Mouse (Mus musculus) gastrocnemius, adult 18-20 months (tissue): Measurements from ENCODE around the gene Zfp688. TPM values are rescaled to one million over a fixed set of nuclear protein-coding genes. Genes with fewer than 3 reads are reported as not detected.
"Not testable (repeated sequence)": the region's sequence is repeated elsewhere in the genome, so short reads cannot be mapped to it uniquely, and the experiment has no call there.

Source experiments
- DNase-seq: peaks from one replicate; pipeline ENCODE4 v3.0.0; 2021; ENCODE audit warnings: low spot score
- long read RNA-seq, 2 experiments: library from polyadenylated mRNA; stranded (forward); transcript quantifications; one replicate each; pipeline ENCODE4 v2.0.0; 2021
- total RNA-seq, 2 experiments: library from RNA; stranded (reverse); gene quantifications; 2 replicates each; pipeline ENCODE4 v1.2.3; 2021

The Zfp688 gene
- 1 to 10 TPM; 1.4 to 2.1 TPM for total RNA-seq
- long read RNA-seq, experiment 1, partial matches to known transcripts, result 0 of 1 reads
- long read RNA-seq, experiment 1, other reads (novel, unspliced or antisense), result 0 of 1 reads
- long read RNA-seq, experiment 2, partial matches to known transcripts, result 0 of 1 reads
- long read RNA-seq, experiment 2, other reads (novel, unspliced or antisense), result 0 of 1 reads

DNA sequence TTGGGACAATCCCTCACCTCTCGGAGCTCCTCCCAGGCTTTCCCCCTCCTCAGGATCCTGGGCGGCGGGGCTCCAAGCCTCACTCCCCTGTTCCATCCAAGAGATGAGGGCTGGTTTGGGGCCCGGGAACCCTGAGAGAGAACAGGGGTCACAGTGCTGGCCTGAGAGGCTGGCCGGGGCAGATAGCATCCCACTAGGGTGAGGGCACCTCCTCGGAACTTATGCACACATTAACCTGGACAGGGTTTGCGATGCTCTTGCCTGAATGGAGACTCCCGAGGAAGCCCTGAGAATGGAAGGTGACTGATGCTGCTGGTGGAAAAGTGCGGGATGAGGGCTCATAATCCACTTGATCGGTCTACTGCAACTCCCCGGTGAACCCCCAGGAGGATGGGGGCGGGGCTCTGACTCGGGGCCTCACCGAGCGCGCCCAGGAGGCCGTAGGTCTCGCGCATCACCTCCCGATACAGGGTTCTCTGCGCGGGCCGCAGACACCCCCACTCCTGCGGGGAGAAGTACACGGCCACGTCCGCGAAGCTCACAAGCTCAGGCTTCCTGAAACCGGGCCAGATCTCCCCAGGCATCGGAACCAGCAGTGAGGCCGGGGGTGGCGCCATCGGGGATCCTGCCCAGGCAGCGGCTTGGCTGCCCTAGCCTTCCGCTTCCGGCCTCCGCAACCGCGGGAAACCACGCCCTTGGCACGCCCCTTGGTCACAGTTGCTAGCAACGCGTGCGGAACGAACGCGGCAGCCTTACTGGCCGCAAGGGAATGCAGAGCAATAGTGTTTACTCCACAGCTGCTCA lies at the start of gene Zfp688:
Gene Zfp688 (minus strand): TSS at position 681 of the 804 bp plus-strand sequence.
- DNase-seq, result peak; percentile 94

DNA sequence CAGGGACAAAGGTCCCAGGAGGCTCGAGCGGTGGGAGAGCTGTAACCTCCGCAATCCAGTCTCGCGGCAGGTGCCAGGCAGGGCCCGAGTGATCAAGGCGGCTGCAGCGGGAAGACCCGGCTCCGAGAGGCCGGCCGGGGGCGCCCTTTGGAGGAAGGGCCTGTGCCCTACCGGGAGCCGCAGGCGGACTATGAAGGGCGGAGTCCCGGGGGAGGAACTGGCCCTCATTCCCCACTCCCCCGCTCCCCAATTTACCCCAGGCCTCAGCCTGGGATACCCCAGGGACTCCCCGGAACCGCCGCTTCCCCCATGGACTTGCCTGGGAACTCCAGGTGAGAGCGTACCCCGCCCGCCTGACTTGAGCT lies 49.8 kb upstream of the Zfp688 start:
- DNase-seq, result no peak

DNA sequence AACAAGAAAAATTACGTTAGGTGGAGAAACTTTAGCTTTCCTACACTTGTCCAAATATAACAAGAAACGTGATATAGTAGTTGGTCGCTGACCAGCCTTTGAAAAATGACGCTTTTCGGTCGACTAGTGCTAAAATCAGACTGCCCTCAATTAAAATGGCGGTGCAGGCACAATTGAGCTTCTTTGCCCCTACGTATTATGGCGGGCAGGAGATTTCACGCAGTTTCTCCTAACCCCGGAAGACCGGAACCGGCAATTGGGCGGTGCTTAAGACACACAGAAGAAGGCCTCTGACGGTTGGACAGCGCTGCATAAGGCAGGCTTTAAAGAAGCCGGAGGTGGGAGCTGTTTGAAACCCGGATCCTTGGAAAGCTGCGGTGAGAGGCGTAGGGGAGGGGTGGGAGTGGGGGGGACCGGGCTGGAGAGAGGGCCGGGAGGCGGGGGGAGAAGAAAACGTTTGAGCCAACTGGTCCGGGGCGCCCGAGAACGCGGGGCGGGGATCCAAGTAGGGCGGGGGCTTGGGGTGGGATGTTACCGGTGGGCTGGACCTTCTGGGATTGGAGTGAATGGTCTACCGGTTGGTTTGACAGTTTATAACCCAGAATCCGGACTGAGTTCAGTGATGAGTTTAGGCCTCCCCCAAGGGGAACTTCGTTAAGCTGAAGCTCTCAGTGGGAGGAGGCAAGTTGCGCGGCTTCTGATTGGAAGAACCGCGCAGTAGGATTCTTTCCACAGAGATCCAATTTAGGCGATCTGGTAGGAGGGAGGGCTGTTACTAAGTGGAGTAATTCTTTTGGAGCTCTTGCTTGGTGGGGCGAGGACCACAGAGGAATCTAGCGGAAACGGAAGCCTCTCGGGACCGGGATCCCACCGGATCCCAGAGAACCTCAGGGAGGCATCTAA lies 49.1 kb upstream of the Zfp688 start:
- DNase-seq, result peak; percentile 94

DNA sequence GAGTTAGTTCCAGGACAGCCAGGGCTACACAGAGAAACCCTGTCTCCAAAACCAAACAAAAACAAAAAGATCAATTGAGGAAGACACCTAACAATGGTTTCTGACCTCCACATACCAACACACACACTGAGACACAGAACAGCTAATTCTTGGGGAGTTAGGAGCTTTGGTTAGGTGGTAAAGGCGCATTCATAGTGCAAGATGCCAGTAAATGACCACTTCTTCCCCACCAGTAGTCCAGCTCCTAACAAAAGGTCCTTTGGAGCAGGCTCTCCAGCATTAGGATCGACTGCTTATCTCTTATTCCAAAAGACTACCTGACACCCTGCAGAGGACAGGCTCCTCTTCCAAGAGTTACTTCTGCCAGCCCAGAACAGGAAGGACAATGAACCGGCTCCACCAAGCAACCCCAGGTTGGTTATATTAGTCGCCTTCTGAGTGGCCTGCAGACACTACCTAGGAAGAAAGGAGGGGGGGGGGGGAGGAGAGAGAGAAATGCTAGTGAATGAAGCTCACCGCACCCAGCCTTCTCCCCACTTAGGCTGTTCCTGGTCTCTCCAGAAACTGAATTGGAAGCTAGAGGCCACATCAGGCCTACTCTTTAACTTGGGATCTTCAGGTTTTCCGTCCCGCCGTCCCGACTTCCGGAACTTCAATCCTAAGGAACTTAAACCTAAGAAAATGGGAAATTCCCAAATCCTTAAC lies 48.3 kb upstream of the Zfp688 start:
- no peak for DNase-seq

DNA sequence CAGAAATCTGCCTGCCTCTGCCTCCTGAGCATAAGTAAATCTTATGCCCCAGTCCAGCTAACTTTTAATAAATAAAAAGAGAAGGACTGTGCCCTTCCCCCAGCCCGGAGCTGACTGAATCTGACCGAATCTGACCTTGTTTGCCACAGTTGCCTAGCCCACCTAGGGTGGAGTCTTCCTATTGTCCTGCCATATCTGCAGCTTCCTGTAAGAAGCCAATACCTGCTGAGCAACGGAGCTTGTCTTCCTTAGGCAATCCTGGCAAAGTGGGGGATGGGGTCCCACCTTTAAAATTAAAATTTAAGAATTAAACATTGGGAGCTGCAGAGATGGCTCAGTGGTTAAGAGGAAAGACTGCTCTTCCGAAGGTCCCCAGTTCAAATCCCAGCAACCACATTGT lies 44.7 kb upstream of the Zfp688 start:
- DNase-seq, result no peak

DNA sequence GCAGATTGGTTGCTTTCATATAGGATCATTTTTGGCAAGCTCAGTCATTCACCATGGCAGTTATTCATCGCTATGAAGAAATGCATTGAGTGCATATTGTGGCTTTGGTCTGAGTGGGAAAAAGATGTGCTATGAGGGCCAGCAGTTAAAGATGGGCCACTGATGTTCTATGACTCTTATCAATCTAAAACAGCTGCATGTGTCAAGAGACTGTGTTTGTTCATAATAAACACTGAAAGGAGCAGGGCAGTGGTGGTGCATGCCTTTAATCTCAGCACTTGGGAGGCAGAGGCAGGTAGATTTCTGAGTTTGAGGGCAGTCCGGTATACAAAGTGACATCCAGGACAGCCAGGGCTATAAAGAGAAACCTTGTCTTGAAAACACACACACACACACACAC lies 43.8 kb upstream of the Zfp688 start:
- not testable (repeated sequence) for DNase-seq

DNA sequence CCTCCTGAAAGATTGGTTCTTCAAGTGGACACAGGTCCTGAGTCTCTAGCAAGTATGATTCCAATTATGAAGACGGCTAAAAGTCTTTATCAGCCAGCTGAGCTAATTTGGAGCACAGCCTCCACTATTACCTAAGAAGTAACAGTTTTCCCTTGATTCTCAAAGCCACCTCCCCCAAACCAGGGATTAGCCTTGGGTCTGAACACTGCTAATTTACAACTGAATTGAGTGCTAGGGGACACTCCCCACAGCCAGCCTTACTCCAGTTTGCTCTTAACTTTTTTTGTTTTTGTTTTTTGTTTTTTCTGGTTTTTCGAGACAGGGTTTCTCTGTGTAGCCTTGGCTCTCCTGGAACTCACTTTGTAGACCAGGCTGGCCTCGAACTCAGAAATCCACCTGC lies 43.3 kb upstream of the Zfp688 start:
- no peak for DNase-seq

DNA sequence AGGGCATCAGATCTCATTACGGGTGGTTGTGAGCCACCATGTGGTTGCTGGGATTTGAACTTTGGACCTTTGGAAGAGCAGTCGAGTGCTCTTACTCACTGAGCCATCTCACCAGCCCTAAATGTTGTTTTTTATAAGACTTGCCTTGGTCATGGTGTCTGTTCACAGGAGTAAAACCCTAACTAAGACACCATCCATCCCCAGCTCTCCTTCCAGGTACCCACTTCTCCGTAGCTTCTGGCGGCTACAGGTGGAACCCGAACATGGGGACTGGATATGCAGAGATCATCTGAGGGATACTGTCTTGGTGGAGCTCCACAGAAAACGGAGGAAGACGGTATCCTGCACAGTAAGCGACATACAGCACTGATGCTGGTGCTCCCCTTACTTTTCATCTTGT lies 37.4 kb upstream of the Zfp688 start, which contains the start of gene Prr14:
Gene Prr14 (plus strand): TSS at position 301 of the 400 bp plus-strand sequence.
- not testable (repeated sequence) for DNase-seq

DNA sequence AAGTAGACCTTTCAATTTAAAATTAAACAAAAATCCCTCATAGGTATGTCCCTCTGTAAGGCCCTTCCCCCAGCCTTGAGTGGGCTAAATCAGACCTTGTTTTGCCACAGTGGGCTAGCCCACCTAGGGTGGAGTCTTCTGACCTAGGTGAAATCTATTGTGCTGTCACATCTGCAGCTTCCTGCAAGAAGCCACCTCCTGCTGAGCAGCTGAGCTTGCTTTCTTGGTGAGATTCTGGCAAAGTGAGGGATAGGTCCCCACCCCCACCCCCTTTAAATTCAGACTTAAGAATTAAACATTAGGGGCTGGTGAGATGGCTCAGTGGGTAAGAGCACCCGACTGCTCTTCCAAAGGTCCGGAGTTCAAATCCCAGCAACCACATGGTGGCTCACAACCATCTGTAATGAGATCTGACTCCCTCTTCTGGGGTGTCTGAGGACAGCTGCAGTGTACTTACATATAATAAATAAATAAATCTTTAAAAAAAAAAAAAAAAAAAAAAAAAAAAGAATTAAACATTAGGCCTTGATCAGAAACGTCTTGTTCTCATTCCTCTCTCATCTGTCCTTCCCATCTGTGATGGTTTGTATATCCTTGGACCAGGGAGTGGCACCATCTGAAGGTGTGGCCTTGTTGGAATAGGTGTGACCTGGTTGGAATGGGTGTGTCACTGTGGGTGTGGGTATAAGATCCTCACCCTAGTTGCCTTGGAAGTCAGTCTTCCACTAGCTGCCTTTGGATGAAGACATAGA lies 36.7 kb upstream of the Zfp688 start:
- not testable (repeated sequence) for DNase-seq

DNA sequence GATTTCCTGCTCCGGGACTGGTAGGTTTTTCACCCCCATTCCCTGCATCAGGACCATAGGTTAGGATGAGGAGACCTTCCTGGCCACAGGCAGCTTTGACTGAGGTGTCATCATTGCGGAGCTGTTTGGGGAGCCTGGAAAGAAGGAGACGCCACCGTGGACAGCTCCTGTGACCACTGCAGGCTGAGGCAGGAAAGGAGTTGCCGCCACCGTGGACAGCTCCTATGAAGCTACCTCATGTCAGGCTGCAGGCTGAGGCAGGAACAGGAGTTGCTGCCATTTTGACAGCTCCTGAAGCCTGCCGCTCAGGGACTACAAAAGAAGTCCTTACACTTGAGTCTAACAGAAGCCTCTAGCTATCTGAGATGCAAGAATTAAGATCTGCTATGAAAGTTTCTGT lies 33.0 kb upstream of the Zfp688 start:
- DNase-seq, result no peak

DNA sequence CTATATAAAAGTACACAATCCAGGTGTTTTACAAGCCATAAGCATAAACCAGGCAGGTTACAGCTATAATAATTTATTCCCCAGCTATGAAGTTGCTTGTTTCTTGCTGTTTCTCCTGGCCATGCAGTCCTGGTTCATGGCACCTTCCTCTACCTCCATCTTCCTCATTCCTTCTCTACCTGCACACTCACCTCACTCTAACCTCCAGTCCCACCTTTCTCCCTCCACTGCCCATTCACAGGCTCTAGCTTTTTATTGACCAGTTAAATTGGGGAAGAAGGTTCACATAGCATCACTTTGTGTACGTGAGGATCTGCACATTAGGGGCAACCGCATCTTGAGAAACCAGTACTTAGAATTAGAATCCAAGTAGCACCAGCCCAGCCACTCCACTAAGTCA lies 31.2 kb upstream of the Zfp688 start:
- DNase-seq, result no peak

DNA sequence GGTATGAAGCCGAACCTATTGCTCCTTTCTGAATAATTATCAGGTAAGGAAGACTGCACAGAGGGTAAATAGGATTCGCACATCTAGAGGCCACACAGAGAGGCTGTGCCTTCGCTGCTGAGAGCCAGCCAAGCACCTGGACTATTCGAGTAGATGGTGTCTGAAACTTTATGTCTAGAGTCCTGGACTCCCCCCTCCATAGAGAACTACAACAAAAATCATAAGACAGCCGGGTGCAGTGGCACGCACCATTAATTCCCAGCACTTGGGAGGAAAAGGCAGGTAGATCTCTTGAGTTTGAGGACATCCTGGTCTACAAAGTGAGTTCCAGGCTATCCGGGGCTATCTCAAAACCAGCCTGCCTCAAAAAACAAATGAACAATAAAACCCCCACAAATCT lies 28.1 kb upstream of the Zfp688 start:
- no peak for DNase-seq

DNA sequence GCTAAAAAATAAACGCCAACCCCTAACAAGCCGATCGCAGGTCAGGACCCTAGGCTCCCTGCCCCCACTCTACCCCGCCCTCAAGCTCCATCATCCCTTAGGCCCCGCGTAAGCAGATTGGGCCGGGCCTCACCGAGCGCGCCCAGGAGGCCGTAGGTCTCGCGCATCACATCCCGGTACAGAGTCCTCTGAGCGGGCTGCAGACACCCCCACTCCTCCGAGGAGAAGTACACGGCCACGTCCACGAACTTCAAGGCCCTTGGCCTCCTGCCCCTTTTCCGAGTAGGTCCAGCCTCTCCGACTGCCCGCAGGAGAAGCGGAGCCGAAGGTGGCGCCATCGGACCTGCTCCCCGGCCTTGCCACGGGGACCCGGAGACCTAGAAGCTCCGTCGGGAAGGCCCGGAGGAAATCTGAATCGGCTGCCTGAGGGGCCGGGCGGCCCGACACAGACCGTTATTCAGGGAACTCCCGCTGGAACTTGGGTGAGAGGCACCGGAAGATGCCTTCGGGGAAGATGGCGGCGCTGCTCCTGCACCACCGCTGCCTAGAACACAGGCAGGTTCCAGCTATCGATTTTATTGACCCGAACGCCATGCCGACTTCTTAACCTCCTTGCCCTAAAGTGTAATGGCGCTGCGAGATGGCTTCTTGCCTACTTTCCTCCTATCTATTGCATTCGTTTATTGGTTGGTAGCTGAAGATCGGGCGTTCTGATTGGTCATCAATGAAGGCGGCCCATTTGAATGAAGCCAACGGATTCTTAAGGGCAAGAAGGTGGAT lies 26.8 kb upstream of the Zfp688 start, which contains the start of gene Zfp689:
Gene Zfp689 (minus strand): TSS at position 638 of the 780 bp plus-strand sequence.
- peak; percentile 96 for DNase-seq

DNA sequence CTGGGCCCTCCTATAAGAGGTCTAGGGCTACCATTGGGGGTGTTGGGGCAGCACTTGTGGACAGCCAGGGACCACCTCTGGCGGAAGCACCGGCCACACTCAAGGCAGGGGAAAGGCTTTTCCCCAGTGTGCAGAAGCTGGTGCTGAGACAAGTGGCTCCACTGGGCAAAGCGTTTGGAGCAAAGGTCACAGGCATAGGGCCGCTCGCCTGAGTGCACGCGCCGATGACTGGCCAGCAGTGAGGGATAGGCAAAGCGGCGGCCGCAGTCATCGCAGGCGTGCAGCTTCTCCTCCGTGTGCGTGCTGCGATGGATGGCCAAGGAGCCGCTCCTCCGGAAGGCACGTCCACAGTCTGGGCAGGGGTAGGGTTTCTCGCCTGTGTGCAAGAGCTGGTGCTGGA lies 22.1 kb upstream of the Zfp688 start:
- DNase-seq, result no peak

DNA sequence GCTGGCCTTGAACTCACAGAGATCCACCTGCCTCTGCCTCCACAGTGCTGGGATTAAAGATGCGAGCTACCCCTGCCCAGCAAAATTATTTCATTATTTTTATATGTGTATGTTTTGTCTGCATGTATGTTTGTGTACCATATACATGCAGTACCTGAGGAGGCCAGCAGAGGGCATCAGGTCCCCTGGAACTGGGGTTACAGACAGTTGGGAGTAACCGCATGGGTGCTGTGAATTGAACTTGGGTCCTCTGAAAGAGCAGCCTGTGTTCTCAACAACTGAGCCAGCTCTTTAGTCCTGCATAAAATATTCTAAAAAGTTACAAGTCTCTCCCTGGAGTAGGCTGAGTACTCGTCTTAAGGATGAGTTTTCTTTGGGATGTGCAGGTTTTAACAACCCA lies 15.9 kb upstream of the Zfp688 start:
- DNase-seq, result no peak

DNA sequence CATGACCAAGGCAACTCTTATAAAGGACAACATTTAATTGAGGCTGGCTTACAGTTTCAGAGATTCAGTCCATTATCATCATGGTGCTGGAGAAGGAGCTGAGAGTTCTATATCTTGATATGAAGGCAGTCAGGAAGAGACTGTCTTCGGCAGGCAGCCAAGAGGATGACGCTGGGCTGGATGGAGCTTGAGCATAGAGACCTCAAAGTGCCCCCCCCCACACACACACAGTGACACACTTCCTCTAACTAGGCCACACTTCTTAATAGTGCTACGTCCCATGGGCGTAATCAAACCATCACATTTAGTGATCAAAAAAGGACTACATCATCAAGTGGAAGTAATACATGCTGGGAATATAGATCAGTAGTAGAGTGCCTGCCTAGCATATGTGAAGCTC lies 13.3 kb upstream of the Zfp688 start:
- DNase-seq, result no peak

DNA sequence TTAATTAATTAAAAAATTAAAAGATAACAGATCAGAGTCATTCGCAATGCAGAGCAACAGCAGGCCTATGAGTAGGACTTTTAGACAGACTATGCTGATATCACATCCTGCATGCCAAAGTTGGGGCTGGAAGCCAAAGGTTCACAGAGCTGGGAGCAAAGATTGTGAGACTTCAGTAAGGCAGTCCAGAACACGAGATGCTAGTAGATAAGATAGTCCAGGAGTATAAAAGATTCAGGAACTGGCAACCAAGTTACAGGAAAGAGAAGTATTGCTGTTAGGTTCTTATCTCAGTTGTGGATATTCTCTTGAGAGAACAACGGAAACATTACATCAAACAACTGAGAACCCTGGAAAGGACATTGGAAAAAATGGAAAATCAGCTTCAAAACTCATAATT lies 4.5 kb upstream of the Zfp688 start:
- no peak for DNase-seq

DNA sequence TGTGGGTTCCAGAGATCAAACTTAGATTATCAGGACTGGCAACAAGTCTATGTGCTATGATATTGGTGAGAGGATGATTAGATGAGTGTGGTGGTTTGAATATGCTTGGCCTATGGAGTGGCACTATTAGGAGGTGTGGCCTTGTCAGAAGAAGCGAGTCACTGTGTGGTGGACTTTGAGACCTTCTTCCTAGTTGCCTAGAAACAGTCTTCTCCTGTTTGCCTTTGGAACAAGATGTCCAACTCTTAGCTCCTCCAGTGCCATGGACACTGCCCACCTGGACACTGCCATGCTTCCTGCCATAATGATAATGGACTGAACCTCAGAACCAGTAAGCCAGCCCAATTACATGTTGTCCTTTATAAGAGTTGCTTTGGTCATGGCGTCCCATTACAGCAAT lies 4.0 kb upstream of the Zfp688 start:
- DNase-seq, result no peak

DNA sequence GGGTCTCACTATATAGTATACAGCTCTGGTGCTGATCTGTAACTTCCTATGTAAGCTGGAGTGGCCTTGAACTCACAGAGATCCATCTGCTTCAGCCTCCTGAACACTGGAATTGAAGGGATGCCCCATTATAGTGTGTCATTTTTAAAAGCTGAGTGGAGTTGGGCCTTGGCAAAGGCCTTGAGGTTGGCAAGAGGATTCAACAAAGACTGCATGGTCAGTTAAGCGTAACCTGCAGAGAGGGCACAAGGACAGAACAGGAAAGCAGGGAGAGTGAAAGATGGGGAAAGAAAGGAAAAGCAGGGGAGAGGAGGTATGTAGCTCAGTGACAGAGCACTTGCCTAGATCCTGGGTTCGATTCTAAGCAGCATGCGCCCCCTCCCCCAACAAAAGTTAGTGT lies 3.4 kb upstream of the Zfp688 start:
- no peak for DNase-seq

DNA sequence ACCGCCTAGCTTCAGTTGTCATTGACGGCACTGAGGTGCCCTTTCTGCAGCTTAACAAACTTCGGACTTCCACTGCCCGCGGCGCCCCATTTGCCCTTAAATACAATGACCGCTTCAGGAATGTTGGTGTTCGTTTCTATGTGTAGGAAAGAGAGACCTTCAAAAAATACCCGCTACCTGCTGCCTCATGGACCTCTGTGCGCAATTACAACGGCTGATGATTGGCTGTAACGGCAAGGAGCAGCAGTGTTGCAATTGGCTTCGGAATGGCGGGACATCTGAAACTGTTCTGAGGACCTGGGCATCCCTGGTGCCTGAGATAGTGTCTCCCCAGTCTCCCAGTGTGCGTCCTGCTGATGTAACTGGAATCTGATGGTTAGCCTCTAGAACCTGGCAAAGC lies 379 bp upstream of the Zfp688 start:
- DNase-seq, result peak; percentile 9
